Mouse (Mus musculus) stomach, adult 2 months (tissue): Measurements from ENCODE around the gene Spdl1. TPM values are rescaled to one million over a fixed set of nuclear protein-coding genes. Genes with fewer than 3 reads are reported as not detected.

ENCODE experiments used
- polyA plus RNA-seq: library from polyadenylated mRNA; depleted of rRNA; stranded (reverse); fragments of >200 nt; gene quantifications from 2 replicates; pipeline ENCODE4 v1.2.3, GENCODE M21; 2012; rRNA removed

Spdl1 gene
- 0.25 and 0.34 TPM in 2 replicates for polyA plus RNA-seq

GRCm38 (mm10) chr11:34833318-34834086, at the start of gene Spdl1:
Spdl1 (minus strand) TSS chr11:34833641.

GRCm38 (mm10) chr11:34783587-34784043, 49.8 kb downstream of the Spdl1 start, which contains the start of gene Dock2:
Dock2 (minus strand) TSS chr11:34783892.

Other genes starting within 250 kb of the Spdl1 start
- 0.29 and 0.35 TPM in 2 replicates for gene Dock2, start 49.7 kb downstream of the Spdl1 start, polyA plus RNA-seq